Mouse (Mus musculus): ENCODE data around the gene Fam104a.

Fam104a gene

DNA sequence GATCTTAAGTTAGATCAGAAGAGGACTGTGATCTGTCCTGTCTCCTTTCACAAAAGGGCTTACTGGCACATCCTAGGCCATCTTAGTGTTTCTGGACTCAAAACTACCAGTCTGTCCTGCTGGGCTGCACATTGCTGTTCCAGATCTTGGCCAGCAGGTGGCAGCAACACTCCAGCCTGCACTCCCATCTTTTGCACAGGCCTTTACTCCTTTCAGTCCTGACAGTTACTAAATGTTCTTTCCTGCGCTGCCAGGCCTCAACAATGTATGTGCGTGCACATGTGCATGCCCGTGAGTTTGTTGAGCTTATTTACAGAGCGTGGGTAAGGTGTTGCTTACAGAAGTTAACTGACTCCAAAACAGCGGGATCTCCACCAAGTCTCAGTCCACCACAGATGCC, 19.8 kb upstream of the Fam104a start:
- DNase-seq (ENCODE audit: low spot score in 2 of 2): peak; percentile 64 to 70

DNA sequence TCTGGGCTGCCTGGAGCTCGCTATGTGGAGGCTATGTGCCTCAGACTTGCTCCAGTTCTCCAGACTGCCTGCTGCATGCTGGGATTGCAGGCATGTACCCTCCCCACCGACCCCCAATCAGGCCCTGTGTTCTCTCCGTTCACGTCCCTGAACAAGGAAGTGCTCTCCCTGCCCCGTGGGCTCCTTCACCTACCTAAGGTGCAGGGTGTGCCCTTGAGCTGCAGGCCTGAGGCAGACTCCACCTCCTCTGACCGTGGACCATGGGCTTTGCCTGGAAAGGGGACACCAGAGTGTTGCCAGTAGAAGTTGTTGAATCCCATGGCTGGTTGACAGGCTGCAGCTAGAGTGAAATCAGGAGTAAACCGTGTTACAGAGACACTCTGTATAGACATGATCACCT, 15.7 kb upstream of the Fam104a start:
- DNase-seq (ENCODE audit: low spot score in 2 of 2): no peak

DNA sequence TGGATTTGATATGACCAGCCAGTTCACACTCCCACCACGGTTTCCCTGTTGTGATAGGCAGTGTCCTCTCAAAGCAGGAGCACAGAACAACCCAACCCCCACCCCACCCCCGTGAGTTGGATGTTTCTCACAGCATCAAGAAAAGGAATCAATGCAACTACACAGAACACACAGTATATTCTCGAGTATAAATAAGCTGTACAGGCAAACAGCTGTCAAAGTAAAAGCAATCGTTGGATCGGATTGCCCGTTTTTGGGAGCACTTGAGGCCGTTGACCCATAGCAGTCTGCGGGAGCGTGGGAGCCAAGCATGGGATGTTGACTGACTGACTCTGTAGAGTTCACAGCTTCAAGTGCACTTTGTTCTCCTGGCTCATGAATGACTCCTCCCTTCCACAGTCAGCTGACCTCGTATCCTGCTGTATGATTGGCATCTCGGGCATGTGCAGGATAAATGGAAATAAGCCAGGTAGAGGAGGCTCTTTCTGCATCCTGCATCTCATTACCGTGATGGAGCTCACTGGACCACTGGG, 14.1 kb upstream of the Fam104a start:
- no peak for DNase-seq (ENCODE audit: low spot score in 2 of 2)

DNA sequence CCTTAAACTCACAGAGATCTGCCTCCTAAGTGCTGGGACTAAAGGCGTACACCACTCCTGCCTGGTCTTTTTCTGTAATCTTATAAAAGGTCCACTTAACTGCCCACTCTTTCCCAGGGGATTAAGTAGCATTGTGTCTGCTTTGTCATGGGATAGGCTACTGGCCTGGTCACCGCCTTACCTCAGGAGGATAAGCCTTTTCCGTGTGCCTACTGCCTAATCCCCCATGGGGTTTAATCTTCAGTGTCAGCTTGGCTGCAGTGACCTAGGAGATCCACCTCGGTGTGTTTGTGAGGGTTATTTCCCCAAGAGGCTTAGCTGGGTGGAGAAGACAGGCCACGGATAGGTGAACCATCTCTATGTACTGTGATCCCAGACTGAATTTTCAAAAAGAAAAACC, 13.6 kb upstream of the Fam104a start:
- DNase-seq (ENCODE audit: low spot score in 2 of 2): no peak

DNA sequence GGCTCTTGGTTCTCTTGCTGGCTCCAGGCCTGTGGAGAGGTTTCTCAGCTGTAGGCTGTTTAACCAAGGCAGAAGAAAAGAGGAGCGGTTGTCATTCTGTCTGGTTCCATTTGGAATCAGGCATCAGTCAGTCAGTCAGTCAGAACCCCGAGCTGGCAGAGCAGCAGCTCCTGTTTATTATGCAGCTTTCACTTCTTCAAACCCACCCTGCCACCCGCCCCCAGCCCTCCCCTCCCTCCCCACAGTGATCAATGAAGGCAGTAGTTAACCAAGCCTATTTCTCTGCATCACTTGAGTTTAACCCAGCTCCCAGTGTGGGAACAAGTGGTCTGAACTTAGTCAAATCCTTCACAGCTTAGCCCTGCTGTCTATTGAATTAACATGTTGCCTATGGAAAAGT, 7.9 kb upstream of the Fam104a start:
- no peak for DNase-seq (ENCODE audit: low spot score in 2 of 2)

DNA sequence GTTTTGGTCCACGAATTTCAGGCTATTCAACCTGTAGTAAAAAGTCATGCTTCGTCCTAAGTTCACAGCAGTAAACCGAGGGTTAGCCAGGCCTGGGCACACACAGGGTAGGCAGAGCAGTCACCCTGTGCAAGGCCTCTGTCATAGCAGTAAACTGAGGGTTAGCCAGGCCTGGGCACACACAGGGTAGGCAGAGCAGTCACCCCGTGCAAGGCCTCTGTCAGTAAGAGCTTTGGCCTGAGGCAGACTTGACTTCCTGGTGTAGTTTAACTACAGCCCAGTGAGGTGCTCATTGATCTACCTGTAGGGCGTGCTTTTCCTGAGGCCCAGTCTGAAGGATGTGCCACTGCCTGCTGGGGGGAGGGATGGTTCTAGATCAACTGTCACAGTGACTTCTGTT, 7.4 kb upstream of the Fam104a start:
- no peak for DNase-seq (ENCODE audit: low spot score in 2 of 2)

DNA sequence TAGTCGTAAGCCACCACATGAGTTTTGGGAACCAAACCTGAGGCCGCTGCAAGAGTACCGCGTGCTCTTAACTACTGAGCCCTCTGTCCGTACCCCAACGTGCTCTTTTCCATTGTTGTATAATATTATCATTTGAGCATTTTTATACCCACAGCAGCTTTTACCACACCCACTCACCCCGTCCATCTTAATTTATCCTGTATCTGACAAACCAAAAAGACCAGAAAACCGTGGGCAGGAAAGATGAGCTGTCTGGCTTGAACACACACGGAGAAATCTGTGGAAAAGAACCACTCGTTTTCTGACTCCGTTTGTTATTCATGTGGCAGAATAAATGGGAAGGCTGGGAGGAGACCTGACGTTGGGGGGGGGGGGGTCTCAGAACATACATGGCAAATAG, 6.6 kb upstream of the Fam104a start:
- DNase-seq (ENCODE audit: low spot score in 2 of 2): no peak

DNA sequence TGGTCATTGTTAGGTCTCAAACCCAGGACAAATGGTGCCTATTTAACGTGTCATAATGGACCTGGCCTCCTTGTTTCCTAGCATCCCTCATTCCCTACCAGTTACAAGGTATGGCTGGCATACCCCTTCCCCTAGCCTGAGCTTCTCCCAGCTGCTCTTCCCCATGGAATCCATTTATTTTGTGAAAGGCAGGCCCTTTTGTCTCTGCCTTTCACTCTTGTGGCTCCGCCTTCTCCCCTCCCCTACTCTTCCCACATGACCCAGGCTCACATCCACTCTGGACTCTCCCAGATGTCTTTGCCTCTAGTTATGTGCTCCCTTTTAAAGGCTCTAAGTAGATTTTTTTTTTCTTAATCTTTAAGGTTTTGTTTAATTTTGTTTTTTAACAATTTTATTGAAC, 3.1 kb upstream of the Fam104a start:
- no peak for DNase-seq (ENCODE audit: low spot score in 2 of 2)

DNA sequence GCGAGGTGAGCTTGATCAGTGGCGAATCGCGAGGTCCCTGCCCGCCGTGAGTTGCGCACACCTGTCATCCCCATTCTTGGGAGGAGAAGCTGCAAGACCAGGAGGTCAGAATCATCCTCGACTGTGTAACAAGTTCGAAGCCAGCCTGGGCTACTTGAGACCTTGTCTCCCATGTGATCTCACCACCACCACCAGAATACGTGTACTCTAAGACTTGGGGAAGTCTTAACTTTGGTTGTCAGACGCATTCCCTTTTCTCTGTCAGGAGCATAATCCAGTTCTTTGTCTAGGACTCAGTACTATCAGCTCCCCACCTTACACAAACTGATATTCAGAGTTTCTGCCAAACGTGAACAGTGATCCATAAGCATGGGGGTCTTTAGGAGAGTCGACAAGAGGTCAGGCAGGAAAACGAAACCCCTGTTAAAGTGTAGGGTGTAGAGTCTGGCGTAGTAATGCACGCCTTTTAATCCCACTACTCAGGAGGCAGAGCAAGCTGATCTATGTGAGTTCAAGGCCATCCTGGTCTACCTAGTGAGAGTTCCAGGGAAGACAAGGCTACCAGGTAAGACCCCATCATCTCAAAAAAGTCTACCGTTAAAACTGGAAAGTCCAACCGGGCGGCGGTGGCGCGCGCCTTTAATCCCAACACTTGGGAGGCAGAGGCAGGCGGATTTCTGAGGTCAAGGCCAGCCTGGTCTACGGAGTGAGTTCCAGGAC, 912 bp upstream of the Fam104a start:
- no peak for DNase-seq (ENCODE audit: low spot score in 2 of 2)

DNA sequence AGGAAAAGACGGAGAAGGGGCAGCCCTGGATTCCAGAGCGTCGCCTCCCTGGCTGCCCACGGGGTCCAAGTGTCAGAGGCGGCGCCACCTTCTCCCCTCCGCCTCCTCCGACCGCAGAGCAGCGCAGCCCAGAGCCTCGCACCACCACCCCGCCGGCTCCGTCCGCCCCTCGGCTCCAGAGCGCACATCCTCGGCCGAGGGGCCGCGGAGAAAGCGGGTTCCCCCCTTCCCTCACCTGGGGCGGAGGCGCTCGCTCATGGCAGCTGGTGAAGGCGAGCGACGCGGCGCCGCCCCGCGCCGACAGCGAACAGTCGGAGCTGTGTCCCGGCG, 363 bp downstream of the Fam104a start:
- peak in 1 of 2 experiments; percentile 44 for DNase-seq (ENCODE audit: low spot score in 2 of 2)

DNA sequence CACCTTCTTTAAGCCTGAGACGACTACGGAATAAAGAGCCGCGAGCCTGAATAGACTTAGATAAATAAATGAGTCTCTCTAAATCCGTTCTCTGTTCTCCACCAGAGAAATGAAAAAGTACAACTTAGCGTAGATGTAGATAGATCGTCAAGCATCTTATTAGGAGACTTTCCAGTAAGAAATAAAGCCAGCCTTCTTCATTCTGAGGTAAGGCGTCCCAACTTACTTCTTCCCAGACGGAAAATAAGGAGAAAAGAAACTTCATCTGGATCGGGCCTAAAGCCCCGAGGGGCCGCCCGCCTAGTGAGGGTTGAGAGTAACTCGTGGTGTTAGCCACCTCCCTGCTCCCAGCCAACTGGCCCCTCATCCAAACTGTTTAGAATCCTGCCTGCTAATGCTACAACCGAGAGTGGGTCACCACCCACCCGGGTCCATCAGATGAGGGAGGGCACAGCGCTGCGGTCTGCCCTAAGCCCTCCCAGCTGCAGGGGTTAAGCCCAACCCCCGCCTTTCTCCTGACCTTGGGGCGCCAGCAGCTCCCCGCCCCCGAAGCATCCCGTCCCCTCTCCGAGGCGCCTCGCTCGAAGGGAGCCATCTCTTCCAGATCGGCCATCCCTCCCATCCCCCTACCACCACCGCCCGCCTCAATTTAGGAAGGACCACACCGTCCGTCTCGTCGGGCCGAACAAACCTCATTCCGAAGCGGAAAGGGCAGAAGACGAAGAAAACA, 893 bp downstream of the Fam104a start:
- peak in 1 of 2 experiments; percentile 17 for DNase-seq (ENCODE audit: low spot score in 2 of 2)

DNA sequence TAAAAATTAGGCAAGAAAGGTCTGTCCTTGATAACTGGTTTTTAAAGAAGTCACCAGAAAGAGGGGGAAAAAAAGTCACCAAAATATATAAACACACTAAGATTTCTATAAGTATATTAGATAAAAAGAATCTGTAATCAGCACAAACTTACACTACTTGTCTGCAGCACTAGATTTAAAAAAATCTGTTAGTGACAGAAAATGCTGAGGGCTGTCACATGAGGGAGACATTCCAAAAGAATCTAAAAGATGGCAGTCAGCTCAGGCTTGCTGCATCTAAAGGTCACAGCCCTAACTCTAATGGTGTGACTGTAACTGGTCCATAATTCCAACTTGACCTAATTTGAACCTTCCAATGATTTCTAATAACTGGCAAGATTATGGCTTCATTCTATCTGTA, 2.0 kb downstream of the Fam104a start:
- DNase-seq (ENCODE audit: low spot score in 2 of 2): no peak

DNA sequence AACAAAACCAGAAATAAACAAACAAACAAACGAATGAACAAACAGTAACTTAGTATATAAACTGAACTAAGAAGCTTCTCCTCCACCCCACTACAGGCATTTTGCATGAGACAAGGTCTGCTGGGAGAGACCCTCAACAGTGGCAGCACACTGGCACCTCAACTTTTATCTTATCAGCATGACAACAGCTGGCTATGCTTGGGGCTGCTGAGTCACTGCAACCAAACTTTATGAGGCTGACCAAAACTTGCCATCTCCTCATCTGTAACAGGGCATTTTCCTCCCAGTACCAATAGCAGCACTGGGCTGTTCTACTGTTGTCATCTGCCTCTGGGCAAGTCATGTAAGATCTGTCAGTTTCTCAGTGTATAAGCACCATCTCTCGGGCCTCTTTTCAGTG, 3.0 kb downstream of the Fam104a start:
- DNase-seq (ENCODE audit: low spot score in 2 of 2): no peak

DNA sequence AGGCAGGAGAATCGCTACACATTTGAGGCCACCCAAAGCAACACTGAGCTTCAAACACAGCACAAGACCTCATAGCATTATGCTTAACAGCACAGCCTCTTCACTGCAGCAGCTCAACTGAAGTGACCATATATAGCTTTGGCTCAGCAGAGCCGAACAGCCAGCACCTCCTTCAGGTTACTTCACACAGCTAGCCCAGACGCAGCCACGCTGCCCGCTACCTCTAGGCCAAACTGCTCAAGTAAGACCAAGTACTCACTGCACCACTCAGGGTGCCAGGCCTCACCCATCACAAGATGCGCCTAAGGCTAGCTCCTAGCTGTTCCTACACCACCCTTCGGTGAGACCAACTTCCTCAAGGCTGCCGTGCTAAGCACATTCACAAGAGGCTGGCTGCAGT, 5.6 kb downstream of the Fam104a start:
- no peak for DNase-seq (ENCODE audit: low spot score in 2 of 2)

DNA sequence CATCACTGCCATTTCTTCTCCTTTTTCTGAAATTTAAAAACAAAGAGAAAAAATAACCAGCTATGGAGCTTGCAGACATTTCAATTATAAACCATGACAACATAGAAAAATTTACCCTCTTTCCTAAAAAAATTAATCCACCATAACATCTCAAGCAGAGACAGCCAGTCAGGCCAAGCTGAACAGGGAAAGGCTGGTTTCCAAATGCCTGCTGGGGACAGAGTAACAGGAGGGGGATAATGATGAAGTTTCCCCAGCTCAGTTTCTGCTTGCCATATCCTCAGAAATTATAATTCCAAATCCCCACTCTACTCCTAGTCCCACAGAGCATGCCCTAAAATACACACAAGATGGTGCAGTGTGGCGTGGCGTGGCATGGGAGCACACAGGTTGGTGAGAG, 6.6 kb downstream of the Fam104a start:
- DNase-seq (ENCODE audit: low spot score in 2 of 2): no peak

DNA sequence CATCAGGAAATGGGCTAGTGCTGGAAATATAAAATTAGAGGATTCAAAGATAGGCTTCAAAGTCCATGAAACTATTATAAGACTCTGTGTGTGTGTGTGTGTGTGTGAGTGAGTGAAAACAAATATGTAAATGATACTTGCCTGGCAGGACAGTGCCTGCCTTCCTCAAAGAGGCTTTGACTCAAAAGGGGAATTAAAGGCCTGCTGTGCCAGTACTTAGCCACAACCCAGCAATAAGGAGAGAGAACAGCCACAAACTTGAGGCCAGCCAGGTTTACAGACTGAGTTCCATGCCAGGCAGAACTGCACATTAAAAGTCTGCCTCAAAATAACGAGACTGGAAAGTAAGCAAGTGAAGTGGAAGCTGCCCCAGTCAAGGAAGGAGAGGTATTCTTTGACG, 7.1 kb downstream of the Fam104a start:
- DNase-seq (ENCODE audit: low spot score in 2 of 2): no peak

DNA sequence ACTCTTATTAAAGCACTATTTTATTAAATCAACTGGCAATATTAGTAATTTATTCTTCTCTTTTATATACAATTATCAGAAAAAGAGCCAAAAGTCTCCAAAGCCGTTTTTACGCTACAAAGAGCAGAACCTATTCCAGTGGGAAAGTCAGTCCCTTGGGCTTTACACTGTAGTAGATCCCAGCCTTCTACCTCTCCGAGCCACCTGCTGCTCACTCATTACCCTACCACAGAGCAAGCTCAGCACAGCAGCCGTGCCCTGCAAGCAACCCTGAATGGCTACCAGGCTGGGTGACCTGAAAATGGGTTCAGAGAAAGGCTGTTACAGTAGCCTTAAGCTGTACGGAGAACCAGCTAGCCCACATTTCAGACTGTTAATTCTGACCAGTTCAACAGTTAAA, 9.4 kb downstream of the Fam104a start:
- DNase-seq (ENCODE audit: low spot score in 2 of 2): no peak

DNA sequence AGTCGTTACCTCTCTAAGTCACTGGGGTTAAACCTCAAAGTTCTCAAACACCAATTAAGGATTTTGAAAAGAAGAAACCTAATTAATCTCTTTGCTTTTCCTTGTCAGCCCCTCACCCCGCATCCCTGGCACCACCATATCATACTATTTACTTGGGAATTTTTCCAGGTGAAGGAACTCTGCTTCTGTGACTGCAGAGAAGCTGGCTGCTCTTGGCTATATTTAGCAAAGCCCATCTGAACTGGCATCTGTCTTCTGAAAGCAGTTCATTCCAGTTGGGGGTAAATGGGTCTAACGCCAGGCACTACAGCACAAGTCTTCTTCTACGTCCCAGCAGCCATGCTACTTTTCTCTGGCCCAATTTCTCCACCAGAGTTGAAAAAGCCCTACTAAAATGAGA, 10.3 kb downstream of the Fam104a start:
- DNase-seq (ENCODE audit: low spot score in 2 of 2): no peak

DNA sequence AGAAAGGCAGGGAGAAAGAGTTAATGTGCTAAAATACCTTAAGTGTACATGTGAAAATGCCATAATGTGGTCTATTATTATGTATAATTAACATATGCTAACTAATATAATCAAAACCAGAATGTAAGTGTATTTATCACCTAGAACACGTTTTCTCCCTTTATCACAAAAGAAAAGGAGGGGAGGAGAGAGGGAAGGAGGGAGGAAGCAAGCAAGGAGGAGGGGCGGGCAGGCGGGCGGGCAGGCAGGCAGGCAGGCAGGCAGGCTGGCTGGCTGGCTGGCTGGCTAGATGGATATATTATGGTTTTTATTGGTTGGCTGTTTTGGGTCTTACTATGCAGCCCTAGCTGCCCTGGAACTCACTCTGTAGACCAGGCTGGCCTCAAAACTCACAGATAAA, 14.2 kb downstream of the Fam104a start:
- DNase-seq (ENCODE audit: low spot score in 2 of 2): no peak

DNA sequence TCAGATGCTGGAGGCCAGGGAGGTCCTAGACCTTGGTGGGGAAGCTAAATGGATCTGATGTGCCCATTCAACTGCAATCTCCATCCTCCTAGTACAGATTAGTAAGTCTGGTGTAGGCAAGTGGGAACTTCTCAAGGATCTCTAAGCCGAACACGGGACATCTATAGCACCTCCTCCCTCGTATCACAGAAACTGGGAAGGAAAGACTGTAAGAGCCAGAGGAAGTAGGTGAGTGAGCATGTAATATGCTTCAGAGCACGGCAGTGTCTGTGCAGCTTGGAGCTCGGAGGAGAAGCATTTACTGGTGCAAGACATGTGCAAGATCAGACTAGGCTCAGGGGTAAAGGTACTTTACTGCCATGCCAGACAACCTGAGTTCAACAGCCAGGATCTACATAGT, 15.1 kb downstream of the Fam104a start:
- no peak for DNase-seq (ENCODE audit: low spot score in 2 of 2)

DNA sequence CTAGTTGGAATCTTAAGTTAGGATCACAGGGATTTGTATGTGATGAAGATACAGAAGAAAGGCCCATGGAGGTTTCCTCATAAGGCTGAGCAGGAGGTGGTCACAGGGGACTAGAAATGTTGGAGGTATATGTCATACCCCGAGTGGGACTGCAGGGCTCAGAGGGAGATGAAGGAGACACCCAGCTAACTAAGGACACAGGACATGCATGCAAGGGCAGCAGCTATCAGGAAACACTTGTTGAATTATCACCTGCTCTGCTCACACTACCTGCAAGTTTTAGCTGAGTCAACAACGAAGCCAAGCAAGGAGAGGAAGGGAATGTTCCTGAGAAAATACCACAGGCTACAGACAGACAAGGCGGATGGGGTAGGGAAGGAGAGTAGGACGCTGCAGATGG, 16.3 kb downstream of the Fam104a start:
- DNase-seq (ENCODE audit: low spot score in 2 of 2): no peak

DNA sequence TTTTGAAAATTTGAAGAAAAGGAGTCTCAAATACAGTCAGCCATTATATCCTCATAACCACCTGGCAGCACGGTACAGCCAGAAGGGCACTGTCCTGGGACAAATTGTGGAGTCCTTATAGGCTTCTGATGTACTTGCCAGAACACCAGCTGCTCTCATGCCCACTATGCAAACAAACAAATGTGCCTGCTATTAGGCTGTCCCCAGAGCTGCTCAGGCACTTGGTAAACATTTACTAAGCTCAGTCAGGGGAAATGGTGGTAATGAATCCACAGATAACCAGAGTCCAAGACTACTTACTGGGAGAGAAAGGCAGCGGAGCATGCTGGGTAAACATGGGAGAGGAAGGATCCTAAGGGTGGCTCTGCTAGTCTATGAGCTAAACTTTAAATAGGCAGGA, 16.8 kb downstream of the Fam104a start:
- DNase-seq (ENCODE audit: low spot score in 2 of 2): no peak

DNA sequence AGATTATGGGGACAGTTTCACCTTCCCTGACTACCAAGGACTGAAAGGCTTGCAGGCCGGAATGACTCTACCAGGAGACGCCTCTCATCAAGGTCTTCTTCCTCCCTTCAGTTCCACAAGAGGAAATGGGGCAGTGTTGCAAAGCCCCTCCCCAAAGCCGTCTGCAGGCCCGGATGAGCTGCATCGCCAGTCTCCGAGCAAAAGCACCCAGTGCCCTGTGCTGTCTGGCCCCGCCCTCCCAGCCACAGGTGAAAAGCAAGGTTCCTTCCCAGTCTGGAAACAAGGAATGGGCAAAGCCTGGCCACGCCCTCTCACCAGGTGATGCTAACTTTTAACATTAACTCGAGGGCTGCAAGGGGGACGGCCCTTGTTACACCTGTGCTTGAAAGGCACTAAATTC, 17.3 kb downstream of the Fam104a start:
- no peak for DNase-seq (ENCODE audit: low spot score in 2 of 2)

DNA sequence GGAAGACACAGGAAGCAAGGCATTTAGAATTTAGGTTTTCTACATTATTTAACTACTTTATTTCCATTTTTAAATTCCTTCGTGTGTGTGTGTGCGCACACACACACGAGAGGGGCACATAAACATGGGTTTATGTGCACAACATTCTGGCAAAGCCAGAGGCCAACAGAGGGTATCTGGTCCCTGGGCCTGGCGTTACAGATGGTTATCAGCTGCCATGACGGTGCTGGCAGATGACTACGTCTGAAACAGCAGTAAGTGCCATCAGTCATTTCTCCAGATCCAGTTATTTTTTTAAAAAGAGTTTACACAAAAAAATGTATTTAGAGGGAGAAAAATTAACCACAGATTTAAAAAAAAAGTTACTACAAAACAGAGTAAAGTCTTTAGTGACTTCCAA, 17.8 kb downstream of the Fam104a start:
- no peak for DNase-seq (ENCODE audit: low spot score in 2 of 2)
